Mouse (Mus musculus) kidney, postnatal 25 days (tissue): ENCODE data around the gene Epb41l4b.

ENCODE experiments used
- DNase-seq, 2 experiments: peaks; one replicate each; pipeline ENCODE4 v3.0.0; 2021; ENCODE audit warnings: mixed read lengths in 2 of 2

The Epb41l4b gene

DNA sequence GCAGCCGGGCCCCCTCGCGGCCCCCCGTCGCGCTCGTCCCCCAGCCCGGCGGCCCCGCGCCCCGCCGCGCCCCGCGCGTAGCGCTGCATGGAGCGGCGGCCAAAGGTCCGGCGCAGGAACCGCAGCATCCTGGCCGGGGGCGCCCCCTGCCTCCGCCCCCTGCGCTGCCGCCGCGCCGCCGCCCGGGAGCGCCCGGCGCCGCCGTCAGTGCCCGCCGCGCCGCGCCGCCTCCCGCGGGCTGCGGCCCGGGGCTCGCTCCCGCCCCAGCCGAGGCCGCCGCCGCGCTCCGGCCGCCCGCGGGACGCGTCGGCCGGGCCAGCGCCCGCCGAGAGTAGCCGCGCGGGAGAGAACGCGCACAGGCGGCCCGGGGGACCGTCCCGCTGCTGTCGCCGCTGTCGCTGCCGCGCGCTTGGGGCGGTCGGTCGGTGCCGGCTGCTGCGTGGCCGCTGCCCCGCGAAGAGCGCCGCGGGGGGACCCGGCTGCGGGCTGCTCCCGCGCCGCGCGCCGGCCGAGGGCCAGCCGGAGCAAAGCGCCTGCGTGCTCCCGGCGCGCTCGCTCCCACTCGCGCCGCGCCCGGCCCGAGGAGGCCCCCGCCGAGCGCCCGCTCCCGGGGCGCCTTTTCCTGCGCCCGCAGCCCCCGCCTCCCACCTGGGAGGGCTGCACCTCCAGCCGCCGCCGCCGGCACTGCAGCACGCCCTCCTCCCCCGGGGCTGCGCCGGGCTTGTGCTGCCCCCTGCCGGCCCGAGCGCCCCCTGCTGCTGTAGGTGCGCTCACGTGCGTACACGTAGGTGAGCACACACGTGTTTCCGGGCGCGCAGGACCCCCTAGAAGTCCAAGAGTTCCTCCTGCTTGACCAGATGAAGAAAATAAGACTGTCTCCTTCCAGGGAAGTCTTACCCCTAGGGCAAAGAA is at the start of gene Epb41l4b:
TSS of gene Epb41l4b (minus strand) at position 412 of the 912 bp plus-strand sequence.
- peak; percentile 83 to 89 for DNase-seq

DNA sequence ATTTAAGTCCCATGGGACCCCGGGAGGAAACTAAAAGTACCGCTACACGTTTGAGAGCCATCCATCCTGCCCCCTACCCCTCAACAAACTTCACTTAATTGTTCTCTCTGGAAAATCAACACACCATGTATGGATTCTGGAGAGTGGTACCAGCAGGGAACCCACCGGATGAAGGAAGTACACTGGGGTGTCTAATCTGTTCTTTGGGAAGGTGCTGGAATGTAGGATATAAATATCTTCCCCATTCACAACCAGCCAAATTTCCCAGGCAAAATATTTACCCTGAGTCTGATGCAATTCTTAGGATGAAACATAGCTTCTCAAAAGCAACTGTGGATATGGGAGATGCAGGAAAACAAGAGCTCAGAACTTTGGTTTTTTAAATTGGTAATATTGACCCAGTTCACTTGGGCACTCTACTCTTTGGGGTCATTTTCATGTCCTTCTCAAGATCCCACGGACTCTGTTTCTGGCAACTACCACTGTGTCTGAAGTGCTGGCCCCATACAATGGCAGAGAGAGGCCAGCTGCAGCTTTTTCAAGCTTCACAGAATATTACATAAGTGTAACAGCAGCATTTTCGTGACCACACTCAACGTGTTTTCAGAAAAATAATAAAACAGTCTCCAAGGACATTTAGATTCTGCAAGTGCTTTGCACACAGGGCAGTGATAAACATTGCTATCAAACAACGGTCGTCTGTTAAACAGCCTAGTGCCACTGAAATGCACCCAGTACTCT is 48.5 kb upstream of the Epb41l4b start:
- DNase-seq: no peak

DNA sequence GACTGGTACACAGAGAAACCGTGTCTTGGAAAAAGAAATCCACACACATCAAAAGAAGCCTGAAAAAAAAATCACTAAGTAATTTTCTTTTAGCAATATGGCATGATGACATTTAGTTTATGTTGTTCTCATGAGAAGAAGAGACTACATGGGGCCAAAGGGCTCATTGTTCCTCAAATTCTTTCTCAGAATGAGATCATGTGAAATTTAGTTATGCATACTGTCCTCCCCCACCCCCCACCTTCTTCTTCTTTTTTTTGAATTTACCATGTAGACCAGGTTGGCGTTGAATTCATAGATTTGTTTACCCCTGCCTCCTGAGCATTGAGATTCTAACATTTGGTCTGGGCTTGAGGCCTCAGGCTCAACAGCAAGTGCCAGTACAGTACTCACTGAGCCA is 46.6 kb upstream of the Epb41l4b start:
- no peak for DNase-seq

DNA sequence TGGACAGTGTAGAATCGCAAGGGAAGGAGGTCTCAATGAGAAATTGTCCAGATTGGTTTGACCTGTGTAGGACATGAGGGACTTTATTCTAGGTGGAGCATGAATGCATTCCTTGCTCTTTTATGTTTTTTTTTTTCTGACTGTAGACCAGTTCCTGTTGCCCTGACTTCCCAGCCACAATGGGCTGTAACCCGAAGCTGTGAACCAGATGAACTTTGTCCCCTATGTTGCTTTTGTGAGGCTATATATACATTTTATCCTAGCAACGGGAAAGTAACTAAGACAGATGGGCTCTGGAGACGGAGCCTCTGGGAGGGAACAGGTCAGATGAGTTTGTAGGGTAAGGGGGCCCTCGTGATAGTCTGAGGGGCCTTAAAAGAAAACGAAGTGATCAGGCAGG is 42.8 kb upstream of the Epb41l4b start:
- DNase-seq: no peak

DNA sequence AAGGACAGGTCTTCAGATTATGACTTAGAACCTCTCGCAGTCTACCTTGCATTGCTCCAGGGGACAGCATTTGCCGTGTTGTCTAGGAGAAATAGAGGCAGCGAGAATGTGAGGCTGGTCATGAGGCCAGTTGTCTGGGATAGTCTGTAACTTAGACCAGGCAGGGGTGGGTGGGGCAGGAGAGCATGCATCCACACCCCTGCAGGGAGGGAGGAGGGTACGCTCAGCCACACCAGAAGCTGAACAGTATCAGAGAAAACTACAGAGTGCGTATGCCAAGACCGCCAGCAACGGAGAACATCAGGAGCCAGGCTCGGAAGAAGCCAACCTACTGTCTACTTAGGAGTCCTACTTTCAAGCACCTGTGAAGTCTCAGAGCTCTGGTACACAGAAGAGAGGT is 42.2 kb upstream of the Epb41l4b start:
- DNase-seq: no peak

DNA sequence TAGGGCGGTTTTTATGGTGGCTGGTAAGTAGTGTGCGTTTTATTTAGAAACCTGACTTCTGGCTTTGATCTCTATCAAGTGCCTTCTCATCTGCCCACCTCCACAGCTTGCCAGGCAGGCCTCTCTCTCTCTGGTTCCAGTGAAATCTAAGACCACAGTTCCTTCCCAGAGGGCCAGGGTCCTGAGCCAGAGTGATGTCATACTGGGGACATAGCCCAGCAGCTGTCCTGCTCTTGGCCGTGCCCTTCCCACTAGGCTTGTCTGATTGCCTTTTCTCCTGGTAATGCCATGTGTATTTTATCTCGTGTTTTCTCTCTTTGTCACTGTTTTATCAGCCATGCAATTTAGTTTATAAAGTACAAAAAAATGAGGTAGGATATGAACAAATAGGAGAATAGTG is 40.3 kb upstream of the Epb41l4b start:
- DNase-seq: no peak

DNA sequence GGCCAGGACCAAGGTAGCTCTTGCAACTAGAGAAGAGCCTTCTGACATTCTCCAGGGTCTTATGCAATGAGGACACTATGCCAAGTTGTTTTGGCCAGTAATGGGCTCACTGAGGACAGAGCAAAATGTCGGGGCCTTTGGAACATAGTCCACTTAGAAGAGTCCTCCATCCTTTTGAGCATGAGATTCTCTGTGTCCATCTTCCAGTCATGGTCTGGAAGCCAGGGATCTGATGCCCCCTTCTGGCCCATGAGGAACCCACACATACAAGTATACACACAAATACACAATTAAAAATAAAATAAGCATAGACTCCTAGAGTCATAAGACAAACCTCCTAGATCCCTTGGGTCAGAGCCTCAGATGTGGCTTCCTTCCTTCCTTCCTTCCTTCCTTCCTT is 38.3 kb upstream of the Epb41l4b start:
- peak; percentile 50 to 55 for DNase-seq

DNA sequence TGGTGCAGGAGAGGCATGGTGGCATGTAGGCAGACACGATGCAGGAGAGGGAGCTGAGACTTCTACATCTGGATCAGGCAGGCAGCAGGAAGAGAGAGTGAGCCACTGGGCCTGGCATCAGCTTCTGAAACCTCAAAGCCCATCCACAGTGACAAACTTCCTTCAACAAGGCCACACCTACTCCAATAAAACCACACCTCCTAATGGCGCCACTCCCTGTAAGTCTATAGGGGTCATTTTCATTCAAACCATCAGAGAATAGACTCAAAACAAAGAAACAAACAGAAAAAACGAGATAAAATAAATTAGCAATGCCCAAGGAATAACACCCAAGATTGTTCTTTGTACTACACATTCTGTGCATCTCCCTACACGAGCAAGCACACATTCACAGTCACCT is 35.6 kb upstream of the Epb41l4b start:
- no peak for DNase-seq

DNA sequence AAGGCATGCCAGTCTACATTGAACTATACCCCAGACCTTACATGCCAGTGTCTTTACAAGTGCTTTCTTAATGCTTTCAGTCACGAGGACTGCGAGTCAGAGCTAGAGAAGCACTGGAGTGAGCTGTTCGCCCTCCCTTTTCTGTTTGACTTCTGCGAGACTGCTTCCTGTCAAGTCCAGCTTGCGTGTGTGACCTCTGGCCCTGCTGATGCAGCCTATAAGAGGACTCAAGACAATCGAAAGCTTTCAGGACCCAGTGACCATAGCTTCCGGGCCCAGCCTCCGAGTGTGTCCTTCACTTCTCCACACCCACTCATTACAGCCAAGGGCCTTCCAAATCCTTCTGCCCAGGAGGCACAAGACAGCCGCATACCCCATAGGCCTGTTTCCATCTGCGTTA is 32.1 kb upstream of the Epb41l4b start:
- DNase-seq: peak in 1 of 2 experiments; percentile 3

DNA sequence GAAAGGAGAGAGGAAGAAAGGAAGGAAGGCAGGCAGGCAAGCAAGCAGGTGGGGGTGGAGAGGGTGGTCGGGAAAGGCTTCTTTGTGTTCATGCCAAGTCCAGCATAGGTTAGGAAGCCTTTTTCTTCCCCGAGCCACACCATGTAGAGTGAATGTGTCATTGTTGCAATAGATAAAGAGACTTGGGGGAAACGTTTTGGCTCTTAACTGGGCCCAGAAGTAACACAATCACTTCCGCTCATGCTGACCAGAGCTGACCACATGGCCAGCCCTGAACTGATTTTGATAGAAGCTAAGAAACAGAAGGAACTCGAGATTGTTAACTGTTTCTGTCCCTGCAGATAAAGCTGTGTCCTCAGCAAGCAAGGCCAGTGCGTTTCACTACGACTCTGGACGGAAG is 29.6 kb upstream of the Epb41l4b start:
- no peak for DNase-seq

DNA sequence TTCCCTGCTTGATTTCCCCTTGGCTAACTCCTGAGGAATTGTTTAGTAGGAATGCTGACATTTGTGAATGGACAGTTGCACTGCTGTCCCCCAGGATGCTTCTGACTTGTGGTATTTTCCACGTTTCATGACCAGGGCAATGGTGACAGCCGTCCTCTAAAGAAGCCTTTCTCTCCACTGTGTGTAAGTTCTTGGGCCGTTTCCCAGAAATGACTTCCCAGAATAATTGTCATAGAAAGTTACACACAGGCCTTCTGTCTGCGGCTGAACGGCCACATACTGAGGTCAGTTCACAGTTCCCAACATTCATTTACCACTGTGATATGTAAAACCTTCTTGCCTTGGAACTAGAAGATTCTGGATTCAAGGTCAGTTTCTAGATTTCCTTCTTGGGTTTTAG is 28.6 kb upstream of the Epb41l4b start:
- peak in 1 of 2 experiments; percentile 2 for DNase-seq

DNA sequence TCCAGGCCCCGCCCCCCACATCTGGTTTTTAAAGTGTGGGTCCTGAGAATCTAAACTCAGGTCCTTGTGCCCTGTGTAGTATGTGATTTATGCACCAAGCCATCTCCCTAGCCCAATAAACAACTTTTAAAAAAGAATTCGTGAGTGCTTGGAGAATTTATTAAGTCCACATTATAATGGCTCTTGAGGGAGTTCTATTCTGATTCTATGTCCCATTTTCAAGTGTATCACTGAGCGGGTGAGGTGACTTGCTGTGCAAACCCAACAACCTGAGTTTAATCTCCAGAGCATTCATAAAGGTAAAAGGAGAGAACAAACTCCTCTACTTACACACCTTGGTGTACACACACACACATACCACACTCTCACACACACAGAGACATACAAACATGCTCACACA is 25.4 kb upstream of the Epb41l4b start:
- no peak for DNase-seq

DNA sequence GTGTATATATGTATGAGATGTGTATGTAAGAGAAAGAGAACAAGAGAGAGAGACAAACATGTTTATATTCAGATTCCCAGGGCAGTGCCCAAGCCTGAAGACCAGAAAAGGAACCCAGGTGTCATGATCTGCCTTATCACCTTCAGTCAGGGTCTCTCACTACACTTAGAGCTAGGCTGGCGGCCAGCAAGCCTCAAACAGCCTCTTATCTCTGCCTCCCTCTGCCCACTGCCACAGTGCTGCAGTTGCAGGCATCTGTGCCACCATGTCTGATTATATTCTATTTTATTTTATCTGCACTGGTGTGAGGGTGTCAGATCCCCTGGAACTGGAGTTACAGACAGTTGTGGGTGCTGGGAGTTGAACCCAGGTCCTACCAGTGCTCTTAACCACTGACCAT is 25.0 kb upstream of the Epb41l4b start:
- DNase-seq: no peak

DNA sequence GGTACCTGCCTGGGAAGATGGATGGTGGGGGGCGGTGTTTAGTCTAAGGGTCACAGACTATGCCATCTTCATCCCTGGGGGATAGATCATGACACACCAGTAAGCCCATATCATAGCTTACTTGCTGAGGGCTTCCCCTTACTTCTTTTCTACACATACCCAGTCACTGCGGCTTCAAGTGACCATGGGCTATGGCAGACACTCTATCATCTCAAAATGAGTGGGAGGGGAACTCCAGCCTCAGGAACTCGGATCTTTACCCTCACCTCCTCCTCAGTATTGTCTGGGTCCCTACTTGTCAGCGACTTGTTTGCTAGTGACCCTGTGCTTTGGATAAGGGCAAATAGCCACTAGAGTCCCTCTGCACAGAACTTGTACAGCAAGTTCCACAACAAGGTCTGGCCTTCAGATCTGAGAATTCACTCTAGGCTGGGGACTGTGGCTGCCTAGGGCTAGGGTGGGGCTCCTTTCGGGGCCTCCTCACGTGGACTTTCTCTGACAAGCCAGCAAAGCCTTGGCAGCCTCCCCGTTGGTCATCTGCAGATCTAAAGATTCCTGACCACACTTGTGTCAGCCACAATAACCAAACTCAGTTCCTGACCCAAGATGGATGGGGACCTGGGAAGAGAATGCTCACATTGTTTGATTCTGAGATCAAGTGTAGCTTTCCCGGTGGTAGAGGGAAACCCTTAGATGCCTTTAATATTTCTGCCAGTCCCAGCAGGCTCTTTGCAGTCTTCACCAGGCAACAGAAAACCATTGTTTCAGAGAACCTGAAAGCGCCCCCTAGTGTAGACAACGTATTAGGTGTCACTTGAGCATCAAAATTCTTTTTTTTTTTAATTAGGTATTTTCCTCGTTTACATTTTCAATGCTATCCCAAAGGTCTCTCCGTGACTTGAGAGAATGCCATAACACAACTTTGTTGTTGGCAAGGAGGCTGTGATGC is 24.0 kb upstream of the Epb41l4b start:
- peak; percentile 19 to 76 for DNase-seq

DNA sequence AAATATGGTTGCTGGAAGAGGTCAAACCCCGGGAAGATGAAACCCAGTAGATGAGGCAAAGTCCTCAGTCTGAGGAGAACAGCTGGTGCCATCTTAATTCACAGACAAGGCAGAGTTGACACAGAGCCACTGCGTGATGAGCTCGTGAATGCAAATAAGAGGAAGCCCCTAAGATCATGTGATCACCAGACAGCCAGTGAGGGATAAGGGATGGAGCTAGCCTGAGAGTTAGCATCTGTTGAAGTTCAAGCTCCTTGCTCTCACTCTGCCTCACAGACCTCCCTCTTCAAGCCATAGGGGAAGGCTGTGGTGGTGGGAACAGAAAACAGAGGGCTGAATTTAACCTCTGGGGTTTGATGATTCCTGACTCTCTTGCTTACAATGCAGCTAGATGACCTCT is 22.4 kb upstream of the Epb41l4b start:
- DNase-seq: no peak

DNA sequence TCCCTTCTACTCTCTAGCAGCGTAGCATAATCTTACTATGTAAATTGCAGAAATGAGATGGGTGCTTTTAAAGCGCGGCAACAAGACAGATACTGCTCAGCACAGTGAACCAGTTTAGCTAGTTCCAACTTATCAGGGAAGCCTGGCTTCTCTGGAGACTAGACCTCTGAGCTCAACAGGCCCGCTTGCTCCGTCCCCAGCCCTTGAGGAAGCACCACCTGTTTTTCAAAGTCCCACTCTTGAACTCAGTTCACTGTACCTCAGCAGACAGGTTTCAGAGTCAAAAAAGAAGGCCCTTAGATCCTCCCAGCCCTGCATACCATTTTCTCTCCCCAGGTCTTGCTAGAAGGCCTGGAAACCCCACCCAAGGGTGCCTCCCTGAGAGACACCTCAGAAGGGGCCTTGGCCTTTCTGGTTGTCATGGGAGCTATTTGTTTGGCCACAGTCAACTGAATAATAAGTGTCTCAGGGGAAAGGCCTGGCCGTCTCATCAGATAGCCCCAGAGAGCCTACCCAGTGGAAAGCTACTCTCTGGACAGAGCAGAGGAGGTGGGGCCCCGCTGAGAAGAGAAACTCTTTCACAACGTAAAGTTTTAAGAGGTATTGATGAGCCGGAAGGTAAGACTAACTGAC is 21.5 kb upstream of the Epb41l4b start:
- DNase-seq: no peak

DNA sequence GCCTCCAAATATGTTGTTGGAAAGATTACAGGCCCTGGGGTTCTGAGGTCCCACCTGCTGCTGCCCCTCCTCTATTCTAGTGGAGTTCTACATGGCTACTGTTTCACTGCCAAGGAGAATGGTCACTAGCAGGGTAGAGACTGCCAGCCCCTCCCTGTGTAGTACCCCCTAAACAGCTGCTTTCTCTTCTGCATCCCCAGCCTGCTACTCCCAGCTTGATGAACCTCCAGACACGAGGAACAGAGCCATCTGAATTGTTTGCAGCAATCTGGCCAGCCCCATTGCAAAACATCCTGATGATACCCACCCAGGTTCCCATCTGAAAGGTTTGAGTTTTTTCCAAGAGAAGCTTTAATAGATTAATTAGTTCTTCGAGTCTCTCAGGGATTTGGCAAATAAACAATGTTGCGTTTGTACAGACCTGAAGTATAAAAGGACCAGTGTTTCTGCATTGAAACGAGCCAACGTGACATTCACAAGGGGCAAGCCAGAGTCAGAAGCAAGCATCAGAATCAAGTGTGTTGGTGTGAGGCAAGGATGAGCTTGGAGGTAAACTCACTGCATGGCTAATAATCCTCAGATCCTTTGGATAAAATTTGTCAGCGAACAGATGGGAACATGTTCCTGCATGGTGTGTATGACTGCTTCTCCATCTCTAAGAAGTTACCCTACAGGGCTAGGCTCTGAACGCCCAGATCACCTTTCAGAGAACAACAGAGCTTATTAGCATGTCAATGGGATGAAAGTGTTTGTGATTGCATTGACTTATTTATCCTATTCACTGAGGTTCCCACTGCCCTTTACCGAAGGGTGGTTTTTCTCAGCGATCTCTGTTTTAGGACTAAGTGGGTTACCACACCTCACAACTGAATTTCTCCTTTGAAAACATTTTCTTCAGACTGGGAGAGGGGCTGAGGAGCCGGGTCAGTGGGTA is 19.8 kb upstream of the Epb41l4b start:
- no peak for DNase-seq

DNA sequence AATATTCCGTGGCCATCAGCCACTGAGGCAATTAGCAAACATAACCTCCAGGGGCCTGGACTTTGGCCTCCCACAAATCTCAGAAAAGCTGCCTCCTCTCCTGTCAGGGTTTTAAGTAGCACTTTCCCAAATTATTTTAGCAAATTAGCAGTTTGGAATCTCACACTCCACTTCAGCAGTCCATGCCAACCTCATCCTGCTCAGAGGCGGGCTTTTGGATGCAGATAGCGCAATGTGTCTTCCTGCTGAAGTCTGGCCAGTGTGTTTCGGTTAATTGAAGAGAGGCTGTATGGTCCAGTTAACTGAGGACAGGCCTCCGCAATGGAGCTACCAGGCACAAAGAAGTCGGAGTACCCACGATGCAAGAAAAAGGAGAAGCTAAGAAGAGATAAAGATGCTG is 17.3 kb upstream of the Epb41l4b start:
- no peak for DNase-seq

DNA sequence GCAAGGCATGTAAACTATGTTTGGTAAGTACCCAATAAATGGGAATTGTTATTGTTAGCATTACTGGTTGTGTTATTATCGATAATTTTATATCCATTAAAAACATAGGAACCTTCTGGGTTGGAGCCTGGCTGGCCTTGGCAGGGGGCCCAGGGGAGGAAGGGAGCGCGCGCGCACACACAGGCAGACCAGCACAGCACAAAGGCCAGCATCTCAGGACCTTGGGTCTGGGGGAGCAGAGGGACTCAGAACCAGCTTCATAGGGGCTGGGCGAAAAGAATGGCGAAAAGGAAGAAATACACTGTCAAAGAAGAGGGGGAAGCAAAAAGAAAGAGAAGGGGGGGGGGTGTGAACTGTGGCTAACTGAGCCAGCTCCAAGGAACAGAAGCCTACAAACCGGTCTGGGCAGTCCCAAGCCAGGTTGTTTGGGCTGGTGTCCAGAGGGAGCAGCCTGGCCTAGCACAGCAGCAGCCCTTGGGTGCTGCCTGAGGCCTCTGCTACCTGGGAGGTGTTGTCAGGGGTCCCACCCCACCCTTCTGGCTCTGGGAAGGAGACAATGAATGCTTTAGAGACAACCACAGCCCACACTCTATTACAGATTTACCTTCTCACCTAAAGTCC is 13.4 kb upstream of the Epb41l4b start:
- DNase-seq: peak; percentile 68 to 87

DNA sequence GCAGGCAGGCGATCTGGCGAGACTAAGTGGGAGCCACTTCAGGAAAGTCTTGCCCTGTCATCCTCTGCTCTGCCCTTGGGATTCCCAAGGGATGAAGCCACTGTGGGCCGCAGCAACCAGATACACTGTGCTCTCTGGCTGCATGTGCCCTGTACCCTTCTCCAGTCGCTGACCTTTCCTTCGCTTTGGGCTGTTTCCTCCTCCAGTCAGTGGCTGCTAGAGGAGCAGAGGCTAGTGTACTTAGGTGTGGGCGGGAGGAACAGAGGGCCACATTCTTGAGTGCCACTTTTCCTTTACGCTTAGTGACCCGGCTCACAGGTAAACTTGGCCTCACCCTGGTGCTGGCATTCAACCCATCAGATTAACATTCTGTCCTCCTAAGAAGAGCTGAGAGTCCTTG is 10.6 kb upstream of the Epb41l4b start:
- peak; percentile 45 to 78 for DNase-seq
